Mouse (Mus musculus): ENCODE measurements around the gene Rbm39.
"Not testable (repeated sequence)": the region's sequence is repeated elsewhere in the genome, so short reads cannot be mapped to it uniquely, and the experiment has no call there.

Gene Rbm39

DNA sequence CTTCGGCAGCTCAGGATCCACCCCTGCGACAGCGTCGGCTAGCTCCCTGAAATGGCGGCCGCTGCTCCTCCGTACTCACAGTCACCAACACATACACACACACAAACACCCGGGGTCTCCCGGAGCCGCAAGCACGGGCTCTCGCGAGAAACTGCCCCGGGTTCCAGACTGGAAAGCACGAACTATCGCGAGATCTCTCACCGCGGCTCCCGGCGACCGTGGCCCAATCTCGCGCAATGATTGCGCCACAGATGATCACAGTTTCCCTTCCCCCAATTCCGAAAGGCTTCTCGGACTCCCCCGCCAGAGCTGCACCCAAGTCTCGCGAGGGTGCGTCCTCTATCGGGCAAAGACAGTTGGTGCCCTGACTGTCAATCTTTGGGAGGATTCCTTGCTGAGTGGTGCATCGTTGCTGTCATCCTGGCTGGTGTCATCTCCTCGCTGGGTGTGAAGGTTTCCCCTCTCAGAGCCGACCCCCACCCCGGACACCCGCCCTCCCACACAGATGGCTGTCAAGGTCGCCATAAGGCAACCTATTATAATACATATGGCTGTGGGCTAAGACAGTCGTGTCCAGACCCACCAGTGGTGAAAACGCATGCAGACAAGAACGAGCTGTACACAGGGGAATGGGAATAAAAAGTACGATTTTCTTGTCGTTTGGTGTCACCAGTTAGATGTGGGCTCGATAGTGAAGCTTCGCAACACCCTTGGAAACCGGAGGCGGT, at the start of gene Rbm39:
Gene Rbm39 (minus strand): TSS at position 145 of the 728 bp plus-strand sequence.
- DNase-seq = peak; percentile 100

DNA sequence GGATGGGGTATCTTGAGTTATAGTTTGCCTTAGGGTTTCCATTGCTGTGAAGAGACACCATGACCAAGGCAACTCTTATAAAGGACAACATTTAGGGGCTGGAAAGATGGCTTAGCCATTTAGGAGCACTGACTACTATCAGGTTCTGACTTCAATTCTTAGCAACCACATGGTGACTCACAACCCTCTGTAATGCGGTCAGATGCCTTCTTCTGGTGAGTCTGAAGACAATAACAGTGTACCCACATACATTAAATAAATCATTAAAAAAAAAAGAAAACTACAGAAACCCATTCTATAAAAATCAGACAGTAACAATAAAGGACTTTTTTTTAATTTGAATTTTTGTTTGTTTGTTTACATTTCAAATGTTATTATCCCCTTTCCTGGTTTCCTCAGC, 49.1 kb upstream of the Rbm39 start:
- DNase-seq = no peak

DNA sequence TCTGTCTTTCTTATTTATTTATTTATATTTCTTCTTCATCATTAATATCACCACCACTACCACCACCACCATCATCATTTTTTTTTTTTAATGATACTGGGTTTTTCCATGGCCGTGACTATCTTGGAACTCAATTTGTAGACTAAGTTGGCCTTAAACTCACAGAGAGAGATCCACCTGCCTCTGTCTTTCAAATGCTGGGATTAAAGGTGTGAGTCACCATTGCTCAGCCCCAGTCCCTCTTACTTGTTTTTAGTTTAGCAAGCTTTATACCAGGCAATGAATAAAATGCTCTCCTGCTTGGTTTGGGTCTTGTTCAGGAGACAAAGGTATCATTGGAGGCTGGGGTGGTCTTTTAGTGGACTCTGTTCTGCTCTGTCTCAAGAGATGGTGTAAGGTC, 47.7 kb upstream of the Rbm39 start:
- no peak for DNase-seq

DNA sequence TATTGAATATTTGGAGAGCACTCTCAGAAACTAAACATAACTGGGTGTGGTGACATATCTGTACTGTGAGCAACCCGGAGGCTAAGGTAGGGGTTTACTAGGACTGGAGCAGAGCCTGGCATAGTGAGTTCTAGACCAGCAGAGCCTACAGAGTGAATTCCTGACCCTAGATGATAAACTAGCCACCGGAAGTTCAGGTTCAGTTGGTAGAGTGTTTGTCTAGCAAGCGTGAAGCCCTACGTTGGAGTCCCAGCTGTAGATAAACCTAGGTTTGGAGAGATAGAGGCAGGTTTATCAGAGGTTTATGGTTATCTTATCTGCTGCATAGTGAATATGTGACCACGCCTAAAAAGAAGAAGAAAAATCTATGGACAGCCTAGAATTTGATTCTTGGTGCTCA, 44.0 kb upstream of the Rbm39 start:
- DNase-seq = no peak

DNA sequence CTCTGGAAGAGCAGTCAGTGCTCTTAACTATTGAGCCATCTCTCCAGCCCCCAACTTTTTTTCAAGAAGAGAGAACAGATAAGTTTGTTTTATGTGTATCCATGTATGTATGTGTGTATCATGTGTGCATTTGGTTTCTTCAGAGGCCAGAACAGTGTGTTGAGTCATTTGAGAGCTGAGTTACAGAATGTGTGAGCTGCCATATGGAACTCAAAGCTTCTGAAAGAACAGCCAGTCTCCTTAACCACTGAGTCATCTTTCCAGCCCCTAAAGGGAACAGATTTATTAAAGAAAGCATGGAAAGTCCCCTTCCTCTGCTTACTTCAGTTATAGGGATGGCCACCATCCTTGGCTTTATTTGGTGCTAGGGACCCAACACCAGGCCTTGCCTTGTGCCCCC, 42.1 kb upstream of the Rbm39 start:
- DNase-seq = no peak

DNA sequence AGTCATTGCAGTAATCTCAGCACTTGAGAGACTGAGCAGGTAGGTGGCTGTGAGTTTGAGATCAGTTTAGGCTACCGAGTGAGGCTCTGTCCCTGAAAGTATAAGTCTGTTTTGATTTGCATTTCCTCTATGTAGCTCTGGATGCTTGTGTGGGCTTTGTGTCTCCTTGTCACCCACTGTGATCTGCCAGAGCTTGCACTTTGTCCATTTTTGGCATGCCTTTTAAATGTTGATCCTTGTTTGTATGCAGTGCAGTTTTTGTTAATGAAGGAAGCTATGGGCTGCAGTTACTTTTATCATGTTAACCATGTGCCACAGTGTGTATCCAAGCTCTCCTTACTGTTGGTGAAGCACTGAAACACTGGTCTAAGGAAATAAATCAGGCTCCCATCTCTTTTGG, 37.7 kb upstream of the Rbm39 start:
- DNase-seq = no peak

DNA sequence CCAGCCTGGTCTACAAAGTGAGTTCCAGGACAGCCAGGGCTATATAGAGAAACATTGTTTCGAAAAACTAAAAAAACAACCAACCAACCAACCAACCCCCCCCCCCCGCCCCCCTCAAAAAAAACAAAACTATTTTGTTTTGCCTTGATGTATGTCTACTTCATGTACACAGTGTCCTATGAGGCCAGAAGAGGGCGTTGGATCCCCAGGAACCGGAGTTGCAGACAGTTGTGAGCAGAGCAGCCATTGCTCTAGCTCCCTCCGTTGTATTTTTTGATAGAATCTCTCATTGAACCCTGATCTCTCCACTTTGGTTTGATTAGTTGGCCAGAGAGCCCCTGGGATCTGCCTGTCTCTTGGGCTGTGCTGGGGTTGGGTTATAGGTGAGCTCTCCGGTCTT, 23.9 kb upstream of the Rbm39 start:
- DNase-seq = no peak

DNA sequence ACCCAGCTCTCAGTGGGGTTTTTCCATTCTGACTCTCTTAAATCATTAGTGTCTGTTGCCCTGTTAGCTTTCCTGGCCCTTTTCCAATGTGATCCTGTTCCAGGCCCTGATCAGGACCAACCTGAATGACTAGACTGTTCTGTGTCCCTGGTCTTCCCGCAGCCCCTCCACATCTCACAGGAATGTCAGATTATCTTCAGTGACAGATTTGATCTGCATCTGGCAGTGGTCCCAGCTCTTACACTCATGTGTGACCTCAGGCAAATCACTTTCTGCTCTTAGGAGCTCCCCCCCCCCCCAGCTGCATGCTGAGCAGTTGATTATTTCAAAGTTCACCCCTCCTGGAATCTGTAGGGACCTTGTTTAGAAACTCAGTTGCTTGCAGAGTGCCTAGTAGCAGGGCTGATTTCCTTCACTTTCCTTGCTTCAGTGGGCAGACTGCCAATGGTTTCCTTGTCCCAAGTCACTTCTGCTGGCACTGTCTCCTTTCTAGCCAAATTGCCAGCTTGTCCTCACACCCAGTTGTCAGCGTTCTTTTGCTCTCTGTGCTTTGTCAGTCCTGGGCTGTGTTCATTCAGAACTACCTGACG, 22.9 kb upstream of the Rbm39 start:
- peak; percentile 84 for DNase-seq

DNA sequence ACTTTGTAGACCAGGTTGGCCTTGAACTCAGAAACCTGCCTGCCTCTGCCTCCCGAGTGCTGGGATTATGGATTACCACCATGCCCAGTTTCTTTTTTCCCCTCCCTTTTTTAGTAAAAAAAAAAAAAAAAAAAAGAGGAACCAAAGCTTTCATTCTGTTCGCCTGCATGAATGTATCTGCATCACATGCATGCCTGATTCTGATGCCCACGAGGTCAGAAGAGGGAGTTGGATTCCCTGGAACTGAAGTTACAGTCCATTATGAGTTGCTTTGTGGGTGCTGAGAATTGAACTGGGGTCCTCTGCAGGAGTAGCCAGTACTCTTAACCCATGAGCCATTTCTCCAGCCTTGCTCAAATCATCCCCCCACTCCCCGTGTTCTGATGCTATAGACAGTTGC, 21.4 kb upstream of the Rbm39 start:
- DNase-seq = no peak

DNA sequence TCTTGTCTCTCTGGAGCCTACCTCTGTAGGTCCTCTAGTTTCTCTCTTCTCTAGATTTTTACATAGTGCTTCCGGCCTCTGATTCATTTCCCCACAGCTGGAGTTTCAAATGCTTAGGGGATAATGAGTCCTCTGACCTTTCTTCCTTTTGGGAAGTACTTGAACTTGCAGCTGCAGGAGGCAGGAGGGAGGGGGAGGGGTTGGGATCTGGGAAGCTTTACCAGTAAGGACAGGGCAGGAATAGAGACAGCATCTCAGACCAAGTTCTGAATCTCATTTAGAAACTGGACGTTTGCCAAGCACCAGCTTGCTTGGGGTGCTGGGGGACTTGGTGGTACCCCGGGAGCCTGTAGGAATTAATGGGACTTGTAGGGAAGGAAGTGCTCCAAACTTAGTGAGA, 19.9 kb upstream of the Rbm39 start:
- no peak for DNase-seq

DNA sequence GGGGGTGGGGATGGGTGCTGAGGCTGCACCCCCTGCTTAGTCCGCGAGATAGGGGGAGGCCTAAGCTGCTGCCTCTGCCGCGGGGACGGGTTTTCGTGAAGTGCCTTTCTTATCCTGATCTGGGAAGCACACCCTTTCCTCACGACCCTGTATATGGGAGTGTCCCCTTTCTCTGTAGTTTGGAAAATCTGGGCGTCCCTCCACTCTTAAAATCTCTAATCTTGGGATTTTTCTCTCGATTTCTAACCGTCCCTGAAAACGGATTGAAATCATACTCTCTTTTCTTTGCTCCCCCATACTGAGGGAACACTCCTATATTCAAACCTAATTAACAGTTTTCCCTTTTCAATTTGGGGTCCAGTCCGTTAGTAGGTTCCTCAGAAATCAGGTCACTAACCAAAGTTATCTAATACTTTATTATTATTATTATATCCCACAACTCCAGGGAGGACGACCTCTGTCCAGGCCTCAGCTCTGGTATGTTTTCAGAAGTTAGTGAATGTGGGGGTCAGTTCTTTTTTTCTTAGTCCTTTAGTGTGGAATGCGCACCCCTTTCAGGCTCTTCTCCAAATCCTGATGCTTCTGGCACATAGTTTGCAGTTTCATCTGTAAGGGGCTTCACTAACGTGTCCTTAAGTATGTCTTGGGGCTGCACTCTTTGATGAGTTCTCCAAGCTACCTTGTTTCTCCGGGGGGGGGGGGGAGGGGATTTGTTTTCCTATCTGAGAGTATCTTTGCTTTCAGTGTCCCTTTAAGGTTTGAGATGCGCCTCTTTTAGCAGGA, 17.3 kb upstream of the Rbm39 start:
- peak; percentile 43 for DNase-seq

DNA sequence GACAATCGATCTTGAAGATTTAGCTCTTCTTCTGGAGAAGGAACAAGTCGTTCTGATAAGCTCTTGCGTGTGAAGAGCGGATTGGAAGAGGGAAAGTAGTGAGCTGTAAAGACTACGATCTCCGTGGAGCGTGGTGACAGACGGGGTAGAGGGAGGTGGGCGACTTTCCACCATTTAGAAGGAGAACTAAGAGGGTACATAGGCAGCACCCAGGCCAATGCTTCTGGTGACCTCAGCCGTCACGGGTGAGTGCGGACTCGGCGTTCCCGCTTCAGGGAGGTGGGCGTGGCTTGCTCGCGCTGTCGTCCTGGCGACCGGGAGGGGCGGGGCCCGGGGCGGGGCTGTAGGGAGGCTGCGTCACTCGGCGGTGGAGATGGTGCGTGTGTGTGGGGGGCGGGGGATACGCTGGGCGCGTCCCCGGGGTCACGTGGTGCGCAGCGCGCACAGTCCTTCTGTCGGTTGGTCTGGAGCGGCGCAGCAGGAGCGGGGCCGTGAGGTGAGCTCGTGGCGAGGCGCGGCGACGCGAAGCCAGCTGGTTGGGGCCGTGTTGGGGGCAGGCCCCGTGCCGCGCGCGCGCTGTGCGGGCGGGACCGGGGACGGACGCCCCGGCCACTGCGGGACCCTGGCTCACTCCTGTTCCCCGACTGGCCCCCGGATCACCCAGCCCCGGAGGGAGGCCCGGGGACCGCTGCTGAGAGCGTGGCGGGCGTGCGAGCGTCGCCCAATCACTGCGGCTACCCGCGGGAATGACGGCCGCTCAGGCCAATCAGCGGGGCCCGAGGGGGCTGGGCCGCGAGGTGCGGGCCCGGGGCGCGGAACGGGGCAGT, 16.5 kb upstream of the Rbm39 start, which contains the start of gene Phf20:
Gene Phf20 (plus strand): TSS at position 165 of the 827 bp plus-strand sequence.
- DNase-seq = peak; percentile 98

DNA sequence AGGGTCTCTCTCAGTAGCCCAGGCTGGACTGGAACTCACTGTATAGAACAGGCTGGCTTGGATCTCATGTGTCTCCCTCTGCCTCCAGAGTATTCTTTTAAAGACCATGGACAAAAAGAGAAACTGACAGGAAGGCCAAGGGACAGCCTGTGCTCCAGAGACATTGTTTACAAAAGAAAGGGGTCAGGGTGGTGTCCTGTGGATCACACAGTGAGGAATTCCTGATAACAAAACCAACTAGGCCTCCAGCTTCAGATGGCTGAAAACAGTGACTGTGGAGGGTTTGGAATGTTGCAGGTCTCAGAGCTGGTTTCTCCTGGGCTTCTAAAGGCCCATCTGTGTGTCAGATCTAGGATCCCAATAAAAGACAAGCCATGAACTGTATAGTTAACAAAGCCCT, 14.5 kb upstream of the Rbm39 start:
- DNase-seq = peak; percentile 7

DNA sequence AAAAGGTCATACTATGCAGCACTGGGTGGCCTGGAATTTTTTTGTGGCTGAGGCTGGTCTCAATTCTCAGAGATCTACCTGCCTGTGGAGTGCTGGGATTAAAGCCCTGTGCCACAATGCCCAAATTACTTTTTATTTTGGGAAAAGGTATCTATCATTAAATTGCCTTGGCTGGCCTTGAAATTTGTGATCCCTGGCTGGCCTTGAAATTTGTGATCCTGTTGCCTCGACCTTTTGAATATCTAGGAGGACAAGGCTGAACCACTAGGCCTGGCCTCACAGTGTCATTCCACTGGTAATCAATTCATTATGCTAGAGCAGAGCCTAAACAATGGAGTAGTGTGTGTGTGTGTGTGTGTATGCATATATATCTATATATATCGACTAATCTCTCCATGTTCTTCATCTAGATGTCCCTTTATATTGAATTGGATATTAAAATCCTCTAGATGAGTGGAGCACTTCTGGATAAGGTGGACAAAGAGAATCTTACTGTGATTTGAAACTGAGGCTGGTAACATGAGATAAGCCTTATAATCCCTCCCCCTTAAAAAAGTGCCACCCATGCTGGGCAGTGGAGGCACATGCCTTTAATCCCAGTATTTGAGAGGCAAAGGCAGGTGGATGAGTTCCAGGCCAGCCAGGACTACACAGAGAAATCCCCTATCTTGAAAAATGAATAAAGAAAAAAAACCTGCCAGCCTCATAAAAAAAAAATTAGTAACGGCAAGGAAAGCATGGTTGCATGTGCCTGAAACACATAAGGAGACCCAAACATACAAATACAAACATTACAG, 13.2 kb upstream of the Rbm39 start:
- no peak for DNase-seq

DNA sequence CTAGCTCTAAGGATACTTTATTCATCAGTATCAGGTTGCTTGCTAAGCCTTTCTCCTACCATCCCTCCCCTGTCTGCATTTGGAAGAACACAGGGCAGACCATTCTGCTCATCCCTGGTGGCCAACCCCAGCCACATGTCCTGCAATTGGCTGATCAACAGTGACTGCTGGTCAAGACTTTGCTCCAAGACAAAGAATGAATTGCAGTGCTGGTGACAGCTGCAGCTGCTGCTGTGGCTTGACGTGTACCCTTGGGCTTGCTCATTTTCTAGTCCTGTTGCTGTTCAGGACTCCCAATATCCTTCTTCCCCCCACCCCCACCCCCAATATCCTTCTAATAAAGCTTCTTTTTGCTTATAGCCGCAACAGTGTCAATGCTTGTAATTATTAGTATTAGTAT, 12.0 kb upstream of the Rbm39 start:
- DNase-seq = no peak

DNA sequence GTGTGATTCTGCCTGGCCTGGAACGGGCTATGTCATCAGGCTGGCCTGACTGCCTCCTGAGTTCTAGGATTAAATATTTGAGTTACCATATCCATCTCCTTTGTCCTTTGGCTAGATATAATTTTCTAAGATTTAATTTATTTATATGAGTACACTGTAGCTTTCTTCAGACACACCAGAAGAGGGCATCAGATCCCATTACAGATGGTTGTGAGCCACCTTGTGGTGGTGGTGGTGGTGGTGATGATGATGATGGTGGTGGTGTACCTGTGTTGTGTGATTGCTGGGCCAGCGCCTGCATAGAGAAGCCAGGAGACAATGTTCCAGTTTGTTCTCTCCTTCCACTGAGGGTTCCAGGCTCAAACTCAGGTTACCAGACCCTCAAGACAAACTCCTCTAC, 11.5 kb upstream of the Rbm39 start:
- DNase-seq = no peak

DNA sequence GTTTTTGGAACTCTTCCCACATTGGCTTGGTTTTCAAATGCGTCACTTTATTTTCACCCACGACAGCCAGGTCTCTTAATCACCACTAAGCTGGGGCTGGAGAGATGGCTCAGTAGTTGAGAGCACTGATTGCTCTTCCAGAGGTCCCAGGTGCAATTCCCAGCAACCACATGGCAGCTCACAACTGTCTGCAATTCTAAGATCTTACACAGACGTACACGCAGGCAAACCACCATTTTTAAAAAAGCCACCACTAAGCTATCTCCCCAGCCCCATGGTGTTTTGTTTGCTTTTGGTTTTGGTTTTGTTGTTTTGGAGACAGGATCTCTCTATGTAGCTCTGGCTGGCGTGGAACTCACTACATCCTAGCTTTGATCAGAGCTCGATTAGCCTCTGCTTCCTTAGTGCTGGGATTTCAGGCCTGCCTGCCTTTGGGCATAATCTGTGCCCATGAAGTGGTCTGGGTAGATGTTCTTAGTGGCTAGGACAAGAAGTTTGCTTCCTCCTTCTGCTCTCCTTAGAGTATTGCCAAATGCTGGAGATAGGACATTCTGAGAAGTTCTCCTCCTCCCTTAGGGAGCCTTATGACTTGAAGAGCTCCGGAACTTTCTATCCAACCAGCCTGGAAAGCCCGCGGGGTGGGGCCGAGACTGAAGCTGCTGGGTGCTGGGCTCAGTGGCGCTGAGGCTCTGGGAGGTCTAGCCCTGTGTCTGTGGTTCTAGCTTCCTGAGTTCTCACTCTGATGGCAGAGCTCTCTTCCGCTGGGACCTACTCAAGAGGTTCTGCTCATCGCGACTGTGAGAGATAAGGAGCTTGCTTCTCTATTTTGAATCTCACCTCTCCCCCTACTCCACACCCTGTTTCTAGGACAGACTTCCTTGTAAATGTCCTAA, 10.2 kb upstream of the Rbm39 start:
- no peak for DNase-seq

DNA sequence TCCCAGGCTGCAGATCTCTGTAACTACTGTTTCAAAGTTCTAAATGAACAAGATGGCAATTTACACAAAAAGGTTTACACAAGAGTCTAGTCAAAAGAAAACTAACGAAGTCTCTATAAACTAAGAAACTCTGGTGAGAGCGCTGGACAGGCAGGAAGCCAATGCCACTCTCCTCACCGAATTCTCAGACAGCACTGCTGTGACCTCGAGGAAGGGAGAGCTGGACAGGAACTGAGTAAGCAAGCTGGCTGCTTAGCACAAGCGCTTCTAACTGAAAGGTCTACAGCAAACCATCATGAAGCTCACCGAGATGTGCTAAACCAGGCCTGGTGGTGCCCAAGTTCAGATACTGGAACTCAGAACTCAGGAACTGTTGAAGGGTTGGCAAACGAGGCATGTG, 9.2 kb upstream of the Rbm39 start:
- not testable (repeated sequence) for DNase-seq

DNA sequence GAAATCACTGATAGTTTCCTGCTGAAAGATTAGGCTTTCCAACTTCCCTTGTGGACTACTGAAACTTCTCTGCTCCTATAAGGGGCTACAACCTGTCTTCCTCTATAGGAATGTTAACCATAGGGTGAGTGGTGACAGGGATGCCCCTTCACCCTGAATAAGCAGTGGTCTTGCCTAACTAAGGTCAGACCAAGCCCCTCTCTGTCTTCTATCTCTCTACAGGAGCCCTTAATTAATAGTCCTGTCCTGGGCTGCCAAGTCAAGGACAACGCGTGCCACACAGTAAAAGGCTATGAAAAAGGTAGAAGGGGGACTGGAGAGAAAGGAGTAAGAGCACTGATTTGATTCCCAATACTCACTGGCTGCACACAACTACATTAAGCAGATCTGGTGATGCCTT, 1.6 kb upstream of the Rbm39 start:
- DNase-seq = no peak

DNA sequence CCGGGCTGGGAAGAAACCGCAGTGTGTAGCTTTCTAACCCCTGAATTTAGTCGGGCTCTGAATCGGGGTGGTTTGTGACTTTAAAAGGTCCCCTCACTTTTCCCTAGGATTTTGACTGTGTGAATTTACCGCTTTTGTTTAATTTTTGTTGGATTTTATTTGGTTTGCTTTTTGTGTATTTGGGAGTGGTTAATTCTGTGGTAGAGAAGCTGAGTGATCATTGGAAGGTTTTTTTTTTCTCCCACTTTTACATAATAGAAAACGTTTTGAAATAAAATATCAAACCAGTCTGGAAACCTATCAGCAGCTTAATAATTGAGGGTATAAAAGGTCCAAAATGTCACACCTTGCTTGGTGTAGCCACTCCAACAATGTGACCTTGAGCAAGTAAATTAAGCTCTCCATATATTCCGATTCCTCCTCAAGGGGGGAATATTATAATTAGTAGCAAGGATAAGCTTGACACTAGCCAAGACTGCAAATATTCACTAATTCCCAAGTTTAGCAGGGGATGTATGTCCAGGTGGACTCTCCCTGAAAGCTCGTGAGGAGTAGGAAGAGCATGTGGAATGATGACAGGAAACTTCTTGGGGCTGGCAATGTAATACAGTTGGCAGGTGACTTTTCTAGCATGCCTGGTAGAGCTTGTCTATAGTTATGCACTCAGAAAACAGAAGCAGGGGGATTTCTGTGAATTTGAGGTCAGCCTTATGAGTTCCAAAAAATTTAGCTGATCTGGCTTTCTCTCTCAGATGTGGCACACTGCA, 969 bp upstream of the Rbm39 start:
- DNase-seq = no peak

DNA sequence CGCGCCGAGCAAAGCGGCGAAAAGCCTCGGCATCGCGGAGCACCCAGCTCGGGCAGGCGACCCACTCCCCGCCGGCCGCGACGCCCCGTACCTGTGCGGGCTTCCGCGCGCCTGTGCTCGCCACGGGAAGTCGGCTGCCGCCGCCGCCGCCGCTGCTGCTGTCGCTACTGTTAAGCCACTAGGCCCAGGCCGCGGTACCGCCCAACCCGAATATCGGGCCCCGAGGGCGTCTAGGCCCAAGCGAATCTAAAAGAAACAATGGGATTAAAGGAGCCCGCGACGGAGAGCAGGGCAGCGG, 293 bp downstream of the Rbm39 start:
- DNase-seq = no peak

Data from cerebellum, adult 11-12 months (tissue).